Mouse (Mus musculus) embryonic fibroblast, embryonic 13.5 days (primary cell): ENCODE data around the gene Ilk. TPM values are rescaled to one million over a fixed set of nuclear protein-coding genes. Genes with fewer than 3 reads are reported as not detected.
A peak's percentile ranks its signal among the peaks of the same experiment; 100 is the strongest.

Experiments
- H3K27ac ChIP-seq: 2 replicates; pipeline ENCODE4 v1.5.1; 2012; ENCODE audit warnings: low read length, control low read depth, inconsistent platforms; ENCODE audit not compliant: insufficient read depth
- H3K4me1 ChIP-seq: 2 replicates; pipeline ENCODE4 v1.6.1; 2011; ENCODE audit warnings: low read length; ENCODE audit not compliant: control insufficient read depth, insufficient read depth
- H3K4me3 ChIP-seq: 2 replicates; pipeline ENCODE4 v1.5.1; 2011; ENCODE audit warnings: mild to moderate bottlenecking, control low read depth, low read length; ENCODE audit not compliant: insufficient read depth
- CTCF ChIP-seq: IDR thresholded peaks from 2 replicates; pipeline ENCODE4 v1.5.1; 2011; ENCODE audit warnings: mild to moderate bottlenecking, control low read depth, low read length, moderate library complexity, borderline replicate concordance; ENCODE audit not compliant: insufficient read depth
- POLR2A ChIP-seq: IDR thresholded peaks from 2 replicates; pipeline ENCODE4 v1.6.1; 2011; ENCODE audit warnings: low read depth, mild to moderate bottlenecking, control low read depth, low read length, moderate library complexity
- polyA plus RNA-seq: library from polyadenylated mRNA; stranded (reverse); fragments of >200 nt; gene quantifications from 2 replicates; pipeline ENCODE4 v1.2.4, GENCODE M21; 2011; ENCODE audit warnings: low read depth; ENCODE audit not compliant: missing spikeins, insufficient read length

Ilk gene
- polyA plus RNA-seq, 1 experiment = 295 TPM

GRCm38 (mm10) chr7:105762517-105763270, 26.3 kb downstream of the Ilk start:
- TF ChIP-seq CTCF (no peak), POLR2A (no peak)
- no peaks in the 10 kb centered on the region for H3K4me1 ChIP-seq
- H3K4me3 ChIP-seq = no peak overlapping the region
- no peak overlapping the region for H3K27ac ChIP-seq

DNA sequence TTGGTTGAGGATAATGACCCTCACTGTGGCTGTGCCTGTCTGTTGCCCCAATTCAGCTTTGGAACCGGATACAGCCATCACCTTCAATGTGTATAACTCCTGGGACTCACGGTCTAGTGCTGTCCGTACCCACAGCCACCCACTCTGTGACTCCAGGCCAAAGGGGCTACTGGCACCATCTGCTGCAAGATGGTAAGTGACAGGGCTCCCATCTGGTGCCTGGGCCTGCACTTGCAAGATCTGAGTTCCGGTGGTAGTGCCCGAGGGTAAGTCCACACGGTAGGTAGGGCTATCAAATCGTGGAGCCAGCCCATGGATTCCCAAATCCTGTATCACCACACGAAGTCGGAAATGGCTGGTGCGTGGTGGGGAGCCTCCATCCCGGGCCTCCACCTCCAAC, 27.9 kb downstream of the Ilk start:
- no peak overlapping the region for H3K4me3 ChIP-seq
- TF ChIP-seq CTCF (no peak), POLR2A (no peak)
- no peak overlapping the region for H3K27ac ChIP-seq
- no peaks in the 10 kb centered on the region; the same call in 1 of the 2 replicates for H3K4me1 ChIP-seq

DNA sequence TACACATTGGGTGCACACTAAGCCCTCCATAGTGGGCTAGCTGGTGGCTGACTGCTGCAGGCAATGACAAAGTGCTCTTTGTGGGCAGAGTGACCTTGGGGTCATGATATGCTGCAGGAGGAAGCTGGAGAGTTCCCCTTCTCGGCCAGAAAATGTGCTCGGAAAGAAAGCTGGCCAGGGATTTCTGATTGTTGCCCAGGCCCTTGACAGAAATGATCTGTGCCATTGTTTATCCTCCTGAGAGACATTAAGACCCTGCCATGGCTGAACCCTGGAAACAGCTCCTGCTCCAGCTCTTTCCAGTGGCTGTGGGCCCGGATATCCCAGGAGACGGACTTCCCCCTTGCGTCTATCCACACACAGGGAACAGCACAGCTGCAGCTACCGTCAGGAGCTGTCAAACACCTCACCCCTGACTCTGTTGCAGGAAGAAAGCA, 31.4 kb downstream of the Ilk start:
- no peaks in the 10 kb centered on the region; the same call in 1 of the 2 replicates for H3K4me1 ChIP-seq
- H3K4me3 ChIP-seq = no peak overlapping the region
- TF ChIP-seq CTCF (no peak), POLR2A (no peak)
- H3K27ac ChIP-seq = no peak overlapping the region

- H3K4me1 ChIP-seq = no peaks in the 10 kb centered on the region; the same call in 1 of the 2 replicates
- no peak for TF ChIP-seq CTCF
- TF ChIP-seq POLR2A = no peak
- H3K27ac ChIP-seq = no peak overlapping the region
- no peak overlapping the region for H3K4me3 ChIP-seq
Measured at GRCm38 (mm10) chr7:105769959-105770358, 33.6 kb downstream of the Ilk start.

GRCm38 (mm10) chr7:105772331-105772730, 35.9 kb downstream of the Ilk start:
- Histone ChIP-seq H3K27ac (no peak overlapping the region), H3K4me3 (no peak overlapping the region), H3K4me1 (peaks cover 2% of the 10 kb centered on the region)
- TF ChIP-seq CTCF (no peak), POLR2A (no peak)

GRCm38 (mm10) chr7:105773041-105773440, 36.6 kb downstream of the Ilk start:
- TF ChIP-seq CTCF = no peak
- TF ChIP-seq POLR2A = no peak
- Histone ChIP-seq H3K4me1 (peaks cover 3% of the 10 kb centered on the region), H3K4me3 (no peak overlapping the region), H3K27ac (no peak overlapping the region)

DNA sequence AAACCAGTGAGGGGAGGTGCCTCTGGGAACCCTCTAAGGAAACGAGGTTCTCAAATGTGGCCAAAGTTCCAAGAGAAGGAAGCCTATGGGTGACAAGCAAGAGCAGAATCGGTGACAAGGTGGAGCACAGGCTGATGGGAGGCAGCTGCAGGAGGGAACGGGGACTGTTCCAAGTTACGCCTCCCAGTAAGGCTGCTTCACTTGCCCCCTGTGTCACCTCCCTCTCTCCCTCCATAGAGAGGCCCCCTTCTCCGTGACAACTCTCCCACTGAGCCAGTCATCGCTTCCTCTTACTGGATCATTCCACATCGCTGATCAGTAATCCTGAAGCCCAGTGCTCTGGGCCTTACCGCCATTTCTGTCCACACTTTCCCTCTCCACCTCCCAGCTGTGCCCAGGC, 38.3 kb downstream of the Ilk start:
- H3K4me3 ChIP-seq = no peak overlapping the region
- peaks cover 13% of the 10 kb centered on the region for H3K4me1 ChIP-seq
- TF ChIP-seq POLR2A (no peak), CTCF (no peak)
- no peak overlapping the region for H3K27ac ChIP-seq

DNA sequence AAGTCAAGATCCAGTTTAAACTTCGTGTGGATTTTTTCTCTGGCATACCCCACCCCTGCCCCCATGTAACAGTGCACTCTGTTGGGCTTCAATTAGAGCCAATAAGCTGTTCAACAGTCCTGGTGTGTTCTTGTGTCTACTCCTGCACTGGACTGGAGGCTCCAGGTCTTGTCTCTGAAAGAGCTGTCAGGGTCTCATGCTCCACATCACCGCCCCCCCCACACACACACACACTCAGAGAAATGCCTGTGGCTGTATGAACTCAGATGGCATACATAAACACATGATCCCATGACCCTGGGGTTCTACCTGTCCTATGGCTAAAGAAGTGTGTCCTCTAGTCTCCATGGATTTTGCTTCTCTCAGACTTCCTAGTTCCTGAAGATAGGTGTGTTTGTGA, 39.6 kb downstream of the Ilk start:
- Histone ChIP-seq H3K4me1 (peaks cover 13% of the 10 kb centered on the region), H3K4me3 (no peak overlapping the region), H3K27ac (no peak overlapping the region)
- TF ChIP-seq POLR2A = no peak
- TF ChIP-seq CTCF = no peak

- TF ChIP-seq POLR2A (no peak), CTCF (no peak)
- Histone ChIP-seq H3K4me3 (no peak overlapping the region), H3K4me1 (peaks cover 13% of the 10 kb centered on the region), H3K27ac (peak overlapping the region; percentile 79)
Measured at GRCm38 (mm10) chr7:105777316-105777715, 40.9 kb downstream of the Ilk start.

- Histone ChIP-seq H3K4me1 (peaks cover 16% of the 10 kb centered on the region), H3K4me3 (no peak overlapping the region), H3K27ac (peak overlapping the region; percentile 79)
- peak; percentile 60 for TF ChIP-seq POLR2A
- TF ChIP-seq CTCF = no peak
Measured at GRCm38 (mm10) chr7:105777797-105778552, 41.6 kb downstream of the Ilk start.

GRCm38 (mm10) chr7:105778553-105779265, 42.3 kb downstream of the Ilk start:
- H3K4me1 ChIP-seq = peaks cover 18% of the 10 kb centered on the region
- TF ChIP-seq POLR2A (peak; percentile 34; the same call in 1 of the 2 replicates), CTCF (no peak)
- peak overlapping the region; percentile 79 for H3K27ac ChIP-seq
- H3K4me3 ChIP-seq = no peak overlapping the region
